ENCODE assay signal across 18 mouse cellular contexts in genomic region chr13:68973143-68973542, GRCm38 (mm10). TPM values are rescaled to one million over a fixed set of nuclear protein-coding genes. Genes with fewer than 3 reads are reported as not detected.
DNase-seq lines count a peak whose midpoint lies in the region.
"Had no signal": no experiment of that assay in that cellular context is flagged by ENCODE, and none has a peak within 500 bp of the region (broad histone marks: within the 10 kb centered on the region; RNA-seq: fewer than 3 reads in every experiment).

No protein-coding gene starts in this region.

- DNase-seq in frontal cortex, adult 2 months (ENCODE audit: extremely low spot score in 1 of 2, low spot score in 1 of 2): peak; percentile 57 to 72
- DNase-seq in frontal cortex, postnatal 10 days (ENCODE audit: low spot score in 2 of 2): no peak
- DNase-seq in left cerebral cortex, adult 11 months (ENCODE audit: low spot score): peak; percentile 50
- no peak for DNase-seq in left cerebral cortex, postnatal 4 days
- peak; percentile 25 to 53 for DNase-seq in left cerebral cortex, adult 9 months (ENCODE audit: low spot score in 2 of 2)
- peak; percentile 76 for DNase-seq in telencephalon, adult 2 months (ENCODE audit: low read depth, low spot score)
- no peak for DNase-seq in ovary, postnatal 36 days (ENCODE audit: low spot score)
- DNase-seq in ovary, adult 18-20 months (ENCODE audit: low spot score): no peak
- DNase-seq: adrenal gland, postnatal 10 days; cerebellum, adult 18-20 months; cerebellum, adult 9-11 months; cerebellum, postnatal 36 days; gastrocnemius, adult 2 months; gastrocnemius, postnatal 25 days; heart, postnatal 4 days had no signal

- intact Hi-C loops in left cerebral cortex, postnatal 4 days (cut with DNase I): no loop called here

RNA-seq across cellular contexts. Expression of gene Adcy2, which starts 26.2 kb away (rescaled TPM):
- 105 and 107 TPM in 2 replicates for polyA plus RNA-seq in frontal cortex, adult 2 months (2012; rRNA removed)
- 10 to 100 TPM; 32.4 to 49.9 TPM for total RNA-seq in left cerebral cortex, postnatal 4 days (2021)
- total RNA-seq: granulocyte monocyte progenitor cell, adult 5-6 weeks; MEL had no signal
- polyA plus RNA-seq: C2C12 had no signal

Comparison
In these comparisons a context has a peak if more than half of its experiments do, and no peak if none do; other contexts are left out.
1. DNase-seq: peak in frontal cortex, adult 2 months (2 of 2), left cerebral cortex, adult 11 months (single experiment), left cerebral cortex, adult 9 months (2 of 2) and telencephalon, adult 2 months (single experiment); none in frontal cortex, postnatal 10 days (0 of 2), left cerebral cortex, postnatal 4 days (single experiment), ovary, postnatal 36 days (single experiment) and ovary, adult 18-20 months (single experiment).